Mouse (Mus musculus): ENCODE measurements around the gene Dclre1b.

DNA sequence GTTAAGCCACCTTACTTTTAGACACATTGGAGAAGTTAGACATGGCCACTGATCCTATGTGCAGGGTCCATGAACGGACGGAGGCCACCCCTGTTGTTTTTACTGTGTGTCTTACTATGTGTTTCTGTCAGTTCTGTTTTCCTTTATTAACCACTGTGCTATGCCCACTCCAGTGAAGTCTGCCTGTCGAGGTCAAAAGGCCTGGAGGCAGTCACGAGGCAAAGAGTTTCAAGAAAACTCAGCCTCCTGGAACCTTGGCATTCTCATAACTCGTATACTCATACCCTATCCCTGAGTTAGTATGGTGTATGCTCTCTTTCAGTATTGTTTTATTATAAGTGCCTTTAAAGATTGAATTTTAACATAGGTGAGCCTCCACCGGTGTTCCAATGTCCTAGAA, 30.5 kb upstream of the Dclre1b start:
- no peak for TF ChIP-seq CTCF (IDR thresholded peaks at IDR 0.05; ENCODE audit: control insufficient read depth, insufficient read depth, low read length)
- TF ChIP-seq POLR2A (IDR thresholded peaks at IDR 0.05; ENCODE audit: borderline replicate concordance, control insufficient read depth, low read depth, low read length), result no peak

Data from bone marrow, adult 2 months (tissue).